Mouse (Mus musculus) kidney, embryonic 16.5 days (tissue): ENCODE measurements around the gene Stx1a. TPM values are rescaled to one million over a fixed set of nuclear protein-coding genes. Genes with fewer than 3 reads are reported as not detected.
A peak's percentile ranks its signal among the peaks of the same experiment; 100 is the strongest.

Source experiments
- ATAC-seq: fragments of 200-750 bp; cut with Nextera tagmentation; 2 replicates; pipeline ENCODE4 v1.8.0; 2017; ENCODE audit warnings: moderate TSS enrichment; ENCODE audit not compliant: low FRiP score, low TSS enrichment
- H3K27ac ChIP-seq: fragments of 300-500 bp; sonication (generic); 2 replicates; pipeline ENCODE4 v1.5.1; 2014; ENCODE audit warnings: low read length
- H3K27me3 ChIP-seq: fragments of 300-500 bp; sonication (generic); 2 replicates; pipeline ENCODE4 v1.6.1; 2014; ENCODE audit warnings: low read length, control low read depth, mixed read lengths; ENCODE audit not compliant: insufficient read depth
- H3K36me3 ChIP-seq: fragments of 300-500 bp; sonication (generic); 2 replicates; pipeline ENCODE4 v1.6.1; 2014; ENCODE audit warnings: low read length, control low read depth, mixed read lengths; ENCODE audit not compliant: insufficient read depth
- H3K4me1 ChIP-seq: fragments of 300-500 bp; sonication (generic); 2 replicates; pipeline ENCODE4 v1.6.1; 2014; ENCODE audit warnings: low read length, control low read depth, mixed read lengths; ENCODE audit not compliant: insufficient read depth
- H3K4me2 ChIP-seq: fragments of 300-500 bp; sonication (generic); replicated peaks from 2 replicates; pipeline ENCODE4 v1.6.1; 2014; ENCODE audit warnings: low read depth, low read length
- H3K4me3 ChIP-seq: fragments of 300-500 bp; sonication (generic); 2 replicates; pipeline ENCODE4 v1.5.1; 2014; ENCODE audit warnings: mild to moderate bottlenecking, low read length
- H3K9ac ChIP-seq: fragments of 300-500 bp; sonication (generic); replicated peaks from 2 replicates; pipeline ENCODE4 v1.6.1; 2014; ENCODE audit warnings: low read length
- H3K9me3 ChIP-seq: fragments of 300-500 bp; sonication (generic); 2 replicates; pipeline ENCODE4 v1.6.1; 2016; ENCODE audit warnings: low read length, control low read depth
- WGBS: fragments of 180-500 bp; shearing (Covaris S2); extraction: QIAGEN DNeasy Blood & Tissue Kit; methylation state at CpG from one replicate; pipeline ENCODE4 v1.1.7; 2014; 5-methylcytosine and 5-hydroxymethylcytosine counted together
- polyA plus RNA-seq: library from polyadenylated mRNA; unstranded; fragments of >200 nt; fragmentation: Nextera tagmentation; extraction: Ambion mirVana; gene quantifications from 2 replicates; pipeline ENCODE4 v1.2.1, GENCODE M21; 2015

The Stx1a gene
- polyA plus RNA-seq, 1 experiment from 2014 or later: 13.5 TPM

DNA sequence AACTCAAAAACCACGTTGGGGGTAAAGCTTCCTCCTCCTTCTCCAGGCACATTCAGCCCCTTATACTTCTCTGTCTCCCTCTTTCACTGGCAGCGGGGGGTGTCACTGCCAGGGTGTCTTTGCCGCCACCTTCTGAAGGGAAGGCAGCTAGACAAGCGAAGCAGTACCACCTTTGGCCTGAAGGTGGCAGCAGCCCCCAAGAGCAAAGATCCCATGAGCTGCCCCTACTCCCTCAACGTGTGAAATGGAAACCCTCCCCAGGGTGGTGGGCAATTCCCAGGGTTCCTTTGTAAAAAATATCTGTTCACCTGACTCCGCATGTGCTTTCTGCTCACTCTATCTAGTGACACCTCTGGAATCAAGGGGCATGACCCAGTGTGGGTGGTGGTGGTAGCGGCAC is 7.8 kb upstream of the Stx1a start:
- H3K4me3 ChIP-seq: no peak overlapping the region

DNA sequence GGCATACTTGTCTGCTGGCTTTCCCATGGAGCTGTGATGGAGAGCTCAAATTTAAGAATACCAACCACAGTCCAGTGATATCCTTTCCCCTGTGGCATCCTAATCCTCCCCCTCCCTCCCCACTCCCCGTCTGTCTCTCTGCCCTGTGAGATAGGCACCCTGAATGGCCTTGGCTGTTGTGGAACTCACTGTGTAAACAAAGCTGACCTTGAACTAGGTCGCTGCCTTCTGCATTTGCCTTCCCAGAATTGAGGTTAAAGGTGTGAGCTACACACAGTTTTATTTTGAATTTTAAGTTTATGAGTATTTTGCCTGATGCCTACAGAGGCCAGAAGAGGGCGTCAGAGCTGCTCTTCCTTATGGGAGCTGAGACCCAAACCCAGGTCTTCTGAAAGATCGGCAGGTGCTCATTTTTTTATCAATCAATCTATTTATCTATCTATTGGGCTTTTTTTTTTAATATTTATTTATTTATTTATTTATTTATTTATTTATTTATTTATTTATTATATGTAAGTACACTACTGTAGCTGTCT is 7.0 kb upstream of the Stx1a start:
- no peak for ATAC-seq
- H3K36me3 ChIP-seq: no peaks in the 10 kb centered on the region
- H3K9me3 ChIP-seq: no peaks in the 10 kb centered on the region
- H3K9ac ChIP-seq: no peak overlapping the region
- no peak overlapping the region for H3K4me2 ChIP-seq
- 49% methylated on average over 4 of the region's 4 CpGs for WGBS
- H3K4me1 ChIP-seq: peaks cover 22% of the 10 kb centered on the region
- H3K27me3 ChIP-seq: no peaks in the 10 kb centered on the region
- no peak overlapping the region for H3K27ac ChIP-seq
- H3K4me3 ChIP-seq: no peak overlapping the region

More for the DNA sequence above, 7.8 kb upstream of the Stx1a start:
- Histone ChIP-seq H3K36me3 (no peaks in the 10 kb centered on the region), H3K27ac (no peak overlapping the region), H3K4me1 (peaks cover 30% of the 10 kb centered on the region), H3K9ac (no peak overlapping the region), H3K9me3 (no peaks in the 10 kb centered on the region), H3K27me3 (no peaks in the 10 kb centered on the region), H3K4me2 (no peak overlapping the region)
- ATAC-seq: no peak
- 14% methylated on average over 7 of the region's 7 CpGs for WGBS

DNA sequence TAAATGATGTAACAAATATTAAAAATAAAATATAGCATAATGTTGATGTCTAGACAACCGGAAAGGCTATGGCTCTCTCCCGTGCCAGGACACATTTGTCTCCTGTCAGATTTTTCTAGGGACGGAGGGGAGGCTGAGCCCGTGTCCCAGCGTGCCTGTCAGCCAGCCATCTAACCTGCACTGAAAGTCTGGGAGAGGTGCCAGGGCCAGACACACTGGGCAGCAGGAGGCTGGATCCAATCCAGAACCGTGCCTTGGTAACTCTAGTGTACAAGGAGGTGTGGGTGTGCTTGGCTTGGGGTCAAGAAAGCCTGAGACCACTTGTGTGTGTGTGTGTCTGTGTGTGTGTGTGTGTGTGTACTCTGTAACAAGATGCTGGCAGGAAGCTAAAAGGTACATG is 1.5 kb upstream of the Stx1a start:
- Histone ChIP-seq H3K36me3 (no peaks in the 10 kb centered on the region), H3K9me3 (no peaks in the 10 kb centered on the region), H3K4me2 (no peak overlapping the region), H3K27me3 (no peaks in the 10 kb centered on the region), H3K9ac (no peak overlapping the region), H3K4me1 (peaks cover 31% of the 10 kb centered on the region), H3K4me3 (no peak overlapping the region), H3K27ac (0 out of 2 replicates have a peak overlapping the region, but pooled peaks have one; percentile 5)
- 40% methylated on average over 6 of the region's 6 CpGs for WGBS
- peak; percentile 37 for ATAC-seq

DNA sequence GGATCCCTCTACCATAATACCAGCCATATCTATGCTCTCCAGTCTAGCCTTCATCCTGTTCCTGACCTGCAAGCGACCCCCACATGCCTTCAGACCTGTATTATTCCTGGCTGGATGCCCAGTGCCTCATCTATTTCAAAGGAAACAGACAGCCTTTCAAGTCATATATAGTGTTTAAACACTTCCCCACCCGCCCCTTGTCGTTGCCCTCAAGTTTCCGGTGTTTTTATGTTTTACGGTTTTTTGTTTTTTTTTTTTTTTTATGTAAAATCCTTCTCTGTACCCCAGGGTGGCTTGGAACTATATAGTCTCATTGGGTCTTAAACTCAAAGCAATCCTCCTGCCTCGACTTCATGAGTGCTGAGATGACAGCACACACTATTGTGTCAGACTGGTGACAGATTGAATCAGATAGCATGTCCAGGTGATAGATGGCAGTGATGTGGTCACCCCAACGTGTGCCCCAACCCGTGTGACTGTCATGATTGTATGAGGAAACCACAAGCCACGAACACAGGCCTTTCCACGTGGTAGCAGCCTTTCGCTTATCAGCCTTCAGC is 1.5 kb downstream of the Stx1a start:
- Histone ChIP-seq H3K36me3 (no peaks in the 10 kb centered on the region), H3K9ac (peak overlapping the region; percentile 83), H3K27ac (no peak overlapping the region), H3K9me3 (no peaks in the 10 kb centered on the region), H3K27me3 (no peaks in the 10 kb centered on the region), H3K4me3 (peak overlapping the region; percentile 71), H3K4me1 (peaks cover 45% of the 10 kb centered on the region), H3K4me2 (peak overlapping the region; percentile 95)
- WGBS: 17% methylated on average over 11 of the region's 11 CpGs
- peak; percentile 17; the same call in 1 of the 2 replicates for ATAC-seq

- no peak for ATAC-seq
- no peaks in the 10 kb centered on the region for H3K27me3 ChIP-seq
- H3K27ac ChIP-seq: 0 out of 2 replicates have a peak overlapping the region, but pooled peaks have one; percentile 15
- H3K36me3 ChIP-seq: no peaks in the 10 kb centered on the region
- peak overlapping the region; percentile 95 for H3K4me2 ChIP-seq
- 9% methylated on average over 7 of the region's 7 CpGs for WGBS
- H3K4me3 ChIP-seq: peak overlapping the region; percentile 71; the same call in 1 of the 2 replicates
- H3K9ac ChIP-seq: peak overlapping the region; percentile 57; the same call in 1 of the 2 replicates
- H3K9me3 ChIP-seq: no peaks in the 10 kb centered on the region
- H3K4me1 ChIP-seq: peaks cover 45% of the 10 kb centered on the region
Observed at GRCm38 (mm10) chr5:135025899-135026298, 2.6 kb downstream of the Stx1a start.

GRCm38 (mm10) chr5:135029007-135029854 is 5.9 kb downstream of the Stx1a start:
- ATAC-seq: no peak

GRCm38 (mm10) chr5:135032581-135032980 is 9.3 kb downstream of the Stx1a start:
- Histone ChIP-seq H3K27me3 (no peaks in the 10 kb centered on the region), H3K4me2 (no peak overlapping the region), H3K4me1 (peaks cover 18% of the 10 kb centered on the region), H3K27ac (no peak overlapping the region), H3K9me3 (no peaks in the 10 kb centered on the region), H3K9ac (no peak overlapping the region), H3K4me3 (no peak overlapping the region), H3K36me3 (no peaks in the 10 kb centered on the region)
- WGBS: 87% methylated on average over 5 of the region's 5 CpGs
- no peak for ATAC-seq

More at GRCm38 (mm10) chr5:135029007-135029854, 5.9 kb downstream of the Stx1a start:
- Histone ChIP-seq H3K27me3 (no peaks in the 10 kb centered on the region), H3K4me3 (no peak overlapping the region), H3K9ac (peak overlapping the region; percentile 12; the same call in 1 of the 2 replicates), H3K4me1 (peaks cover 34% of the 10 kb centered on the region), H3K36me3 (no peaks in the 10 kb centered on the region), H3K4me2 (peak overlapping the region; percentile 24), H3K9me3 (no peaks in the 10 kb centered on the region), H3K27ac (peak overlapping the region; percentile 30; the same call in 1 of the 2 replicates)
- 40% methylated on average over 18 of the region's 18 CpGs for WGBS

DNA sequence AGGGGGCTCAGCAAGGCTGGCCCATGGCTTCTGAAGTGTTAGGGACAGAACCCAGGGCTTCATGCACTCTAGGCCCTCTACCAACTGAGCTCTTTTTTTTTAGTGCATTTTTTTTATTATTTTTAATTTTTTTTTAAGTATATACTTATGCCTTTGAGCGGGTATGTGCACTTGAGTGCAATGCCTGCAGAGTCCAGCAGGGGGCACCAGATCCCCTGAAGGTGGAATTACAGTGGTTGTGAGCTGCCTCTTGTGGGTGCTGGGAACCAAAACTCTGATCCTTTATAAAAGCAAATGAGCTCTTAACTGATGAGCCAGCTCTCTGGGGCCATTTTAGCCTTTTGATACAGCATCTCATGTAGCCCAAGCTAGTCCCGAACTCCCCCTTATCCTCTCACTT is 11.3 kb downstream of the Stx1a start:
- no peak overlapping the region for H3K4me3 ChIP-seq
- no peak overlapping the region for H3K27ac ChIP-seq
- H3K36me3 ChIP-seq: peaks cover 4% of the 10 kb centered on the region; the same call in 1 of the 2 replicates
- WGBS: 98% methylated on average over 2 of the region's 2 CpGs
- H3K4me2 ChIP-seq: no peak overlapping the region
- peaks cover 5% of the 10 kb centered on the region; the same call in 1 of the 2 replicates for H3K4me1 ChIP-seq
- H3K9ac ChIP-seq: no peak overlapping the region
- H3K27me3 ChIP-seq: no peaks in the 10 kb centered on the region
- ATAC-seq: no peak
- no peaks in the 10 kb centered on the region for H3K9me3 ChIP-seq

DNA sequence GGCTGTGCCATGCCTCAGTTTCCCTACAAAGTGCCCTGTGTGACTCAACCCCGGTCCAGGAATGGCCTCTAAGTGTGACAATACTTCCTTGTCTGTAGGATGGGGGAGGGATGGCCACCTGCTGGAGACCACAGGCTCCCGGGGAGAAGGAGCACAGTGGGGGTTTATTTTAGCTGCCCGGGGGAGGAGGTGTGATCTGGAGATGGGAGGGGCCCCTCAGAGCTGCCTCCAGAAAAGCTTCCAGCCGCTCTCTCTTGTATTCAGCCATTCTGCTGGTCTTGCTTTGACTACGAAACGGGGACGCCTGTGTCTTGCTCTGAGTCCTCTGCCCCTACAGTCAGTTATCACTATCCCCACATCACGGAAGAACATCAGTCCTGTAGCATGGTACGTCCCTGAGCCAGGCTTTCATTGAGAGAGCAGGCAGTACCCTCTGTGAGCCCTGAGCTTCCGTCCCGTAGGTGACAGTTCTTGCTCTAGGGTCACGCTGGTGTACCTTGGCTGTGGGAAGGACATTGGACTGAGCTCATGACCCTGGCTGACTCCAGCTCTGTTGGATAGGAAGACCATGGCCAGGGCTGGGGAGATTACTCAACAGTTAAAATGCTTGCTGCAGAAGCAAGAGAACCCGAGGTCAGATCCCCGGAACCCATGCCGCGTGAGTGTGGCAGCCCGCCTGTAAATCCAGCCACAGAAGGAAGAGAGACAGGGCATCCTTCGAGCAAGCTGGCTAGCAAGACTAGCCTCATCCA is 12.5 kb downstream of the Stx1a start:
- Histone ChIP-seq H3K9ac (no peak overlapping the region), H3K36me3 (peaks cover 4% of the 10 kb centered on the region; the same call in 1 of the 2 replicates), H3K4me3 (no peak overlapping the region), H3K9me3 (no peaks in the 10 kb centered on the region), H3K4me1 (0 out of 2 replicates have a peak, but pooled peaks cover 4% of the 10 kb centered on the region), H3K27me3 (no peaks in the 10 kb centered on the region), H3K27ac (no peak overlapping the region), H3K4me2 (no peak overlapping the region)
- 74% methylated on average over 18 of the region's 18 CpGs for WGBS
- no peak for ATAC-seq
